Mouse (Mus musculus): Measurements from ENCODE around the gene Trpv3.
A peak's percentile ranks its signal among the peaks of the same experiment; 100 is the strongest.

Trpv3 gene

GRCm38 (mm10) chr11:73267267-73267666, at the start of gene Trpv3:
Gene Trpv3, plus strand, starts transcription at chr11:73267388.
- no peak for DNase-seq (ENCODE audit: low spot score in 2 of 2)

GRCm38 (mm10) chr11:73219671-73220070, 47.5 kb upstream of the Trpv3 start:
- DNase-seq (ENCODE audit: low spot score in 2 of 2): no peak

GRCm38 (mm10) chr11:73220651-73221050, 46.5 kb upstream of the Trpv3 start:
- DNase-seq (ENCODE audit: low spot score in 2 of 2): no peak

GRCm38 (mm10) chr11:73222846-73223245, 44.3 kb upstream of the Trpv3 start:
- no peak for DNase-seq (ENCODE audit: low spot score in 2 of 2)

GRCm38 (mm10) chr11:73223966-73224365, 43.2 kb upstream of the Trpv3 start:
- DNase-seq (ENCODE audit: low spot score in 2 of 2): no peak

GRCm38 (mm10) chr11:73225856-73226255, 41.3 kb upstream of the Trpv3 start:
- no peak for DNase-seq (ENCODE audit: low spot score in 2 of 2)

GRCm38 (mm10) chr11:73228881-73229280, 38.3 kb upstream of the Trpv3 start:
- no peak for DNase-seq (ENCODE audit: low spot score in 2 of 2)

GRCm38 (mm10) chr11:73230081-73230480, 37.1 kb upstream of the Trpv3 start:
- no peak for DNase-seq (ENCODE audit: low spot score in 2 of 2)

- no peak for DNase-seq (ENCODE audit: low spot score in 2 of 2)
Measured at GRCm38 (mm10) chr11:73232513-73232912, 34.7 kb upstream of the Trpv3 start.

GRCm38 (mm10) chr11:73233992-73234391, 33.2 kb upstream of the Trpv3 start, which contains the start of gene Trpv1:
Gene Trpv1, plus strand, starts transcription at chr11:73234292.
- DNase-seq (ENCODE audit: low spot score in 2 of 2): no peak

- DNase-seq (ENCODE audit: low spot score in 2 of 2): peak; percentile 71 to 75
Measured at GRCm38 (mm10) chr11:73235990-73236701, 31.0 kb upstream of the Trpv3 start.

GRCm38 (mm10) chr11:73236731-73237130, 30.5 kb upstream of the Trpv3 start:
- no peak for DNase-seq (ENCODE audit: low spot score in 2 of 2)

GRCm38 (mm10) chr11:73242199-73242598, 25.0 kb upstream of the Trpv3 start:
- DNase-seq (ENCODE audit: low spot score in 2 of 2): no peak

- no peak for DNase-seq (ENCODE audit: low spot score in 2 of 2)
Measured at GRCm38 (mm10) chr11:73242777-73243176, 24.4 kb upstream of the Trpv3 start.

- no peak for DNase-seq (ENCODE audit: low spot score in 2 of 2)
Measured at GRCm38 (mm10) chr11:73257362-73257945, 9.7 kb upstream of the Trpv3 start.

- no peak for DNase-seq (ENCODE audit: low spot score in 2 of 2)
Measured at GRCm38 (mm10) chr11:73258664-73259063, 8.5 kb upstream of the Trpv3 start.

- no peak for DNase-seq (ENCODE audit: low spot score in 2 of 2)
Measured at GRCm38 (mm10) chr11:73260457-73260856, 6.7 kb upstream of the Trpv3 start.

GRCm38 (mm10) chr11:73261385-73261784, 5.8 kb upstream of the Trpv3 start:
- DNase-seq (ENCODE audit: low spot score in 2 of 2): no peak

GRCm38 (mm10) chr11:73274821-73275220, 7.6 kb downstream of the Trpv3 start:
- no peak for DNase-seq (ENCODE audit: low spot score in 2 of 2)

- no peak for DNase-seq (ENCODE audit: low spot score in 2 of 2)
Measured at GRCm38 (mm10) chr11:73280710-73281109, 13.5 kb downstream of the Trpv3 start.

- DNase-seq (ENCODE audit: low spot score in 2 of 2): peak in 1 of 2 experiments; percentile 40
Measured at GRCm38 (mm10) chr11:73281528-73282027, 14.4 kb downstream of the Trpv3 start.

- DNase-seq (ENCODE audit: low spot score in 2 of 2): no peak
Measured at GRCm38 (mm10) chr11:73283369-73283768, 16.2 kb downstream of the Trpv3 start.

- peak in 1 of 2 experiments; percentile 56 for DNase-seq (ENCODE audit: low spot score in 2 of 2)
Measured at GRCm38 (mm10) chr11:73283926-73284325, 16.7 kb downstream of the Trpv3 start.

Data from urinary bladder, postnatal 4 days (tissue).